Mouse (Mus musculus) small intestine, adult 2 months (tissue): ENCODE measurements around the gene Glis3.

Experiments used
- CTCF ChIP-seq: fragments of 200-500 bp; IDR thresholded peaks from 2 replicates; pipeline ENCODE4 v1.5.1; 2012; ENCODE audit warnings: low read depth, mild to moderate bottlenecking, control low read depth, inconsistent platforms, low read length, moderate library complexity, mixed read lengths; ENCODE audit not compliant: insufficient replicate concordance, insufficient read length; ENCODE audit errors: extremely low read depth
- POLR2A ChIP-seq: fragments of 200-500 bp; IDR thresholded peaks from 2 replicates; pipeline ENCODE4 v1.6.1; 2012; ENCODE audit warnings: low read depth, mild to moderate bottlenecking, control low read depth, inconsistent platforms, low read length, moderate library complexity

DNA sequence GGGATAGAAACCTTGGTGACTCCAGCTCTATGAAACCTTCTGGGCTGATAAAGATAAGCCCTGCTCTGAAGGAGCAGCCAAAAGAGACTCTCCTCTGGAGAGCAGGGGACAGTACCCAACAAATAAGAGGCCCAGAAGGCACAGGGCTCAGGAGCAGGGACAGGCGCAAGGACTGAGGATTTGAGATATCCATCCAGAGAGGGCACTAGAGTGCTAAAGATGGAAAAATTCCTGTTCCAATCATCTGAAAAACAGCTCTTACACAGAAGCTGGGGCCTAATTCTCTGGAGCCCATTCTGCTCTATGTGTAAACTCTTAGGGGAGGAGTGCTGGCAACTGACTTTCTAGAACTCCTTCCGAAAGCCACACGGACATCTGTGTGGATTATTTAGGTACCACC, 287.0 kb downstream of the Glis3 start:
- TF ChIP-seq CTCF = no peak
- no peak for TF ChIP-seq POLR2A
